Mouse (Mus musculus): ENCODE measurements around the gene Vmp1. TPM values are rescaled to one million over a fixed set of nuclear protein-coding genes. Genes with fewer than 3 reads are reported as not detected.

Gene Vmp1
- total RNA-seq, 2 experiments from 2014 or later: 162 to 170 TPM

DNA sequence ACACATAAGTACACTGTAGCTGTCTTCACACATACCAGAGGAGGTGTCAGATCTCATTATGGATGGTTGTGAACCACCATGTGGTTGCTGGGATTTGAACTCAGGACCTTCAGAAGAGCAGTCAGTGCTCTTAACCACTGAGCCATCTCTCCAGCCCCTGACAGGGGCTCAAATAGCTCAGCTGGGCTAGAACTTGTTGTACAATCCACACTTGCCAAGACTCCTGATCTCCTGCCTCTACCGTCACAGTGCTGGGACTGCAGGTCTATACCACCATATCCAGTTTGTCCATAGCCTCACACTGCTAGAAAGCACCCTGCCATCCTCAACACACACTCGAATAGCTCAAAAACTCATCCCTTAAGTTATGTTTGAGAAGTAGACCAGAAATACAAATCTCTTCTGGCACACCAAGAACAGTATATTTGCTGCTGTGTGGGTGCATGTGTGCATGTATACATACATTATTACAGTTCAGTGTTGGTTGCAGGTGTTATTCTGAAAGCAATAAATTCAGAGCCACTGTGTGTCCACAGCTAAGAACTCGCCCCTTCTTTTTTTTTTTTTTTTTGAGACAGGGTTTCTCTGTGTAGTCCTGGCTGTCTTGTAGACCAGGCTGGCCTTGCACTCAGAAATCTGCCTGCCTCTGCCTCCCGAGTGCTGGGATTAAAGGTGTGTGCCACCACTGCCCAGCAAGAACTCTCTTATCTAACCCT lies 94.9 kb downstream of the Vmp1 start:
- no peak for ATAC-seq (replicated peaks; ENCODE audit: low FRiP score, poor library complexity, severe bottlenecking)

- no peak for ATAC-seq (replicated peaks; ENCODE audit: low FRiP score, poor library complexity, severe bottlenecking)
Observed at GRCm38 (mm10) chr11:86587830-86588229, 95.8 kb downstream of the Vmp1 start.

DNA sequence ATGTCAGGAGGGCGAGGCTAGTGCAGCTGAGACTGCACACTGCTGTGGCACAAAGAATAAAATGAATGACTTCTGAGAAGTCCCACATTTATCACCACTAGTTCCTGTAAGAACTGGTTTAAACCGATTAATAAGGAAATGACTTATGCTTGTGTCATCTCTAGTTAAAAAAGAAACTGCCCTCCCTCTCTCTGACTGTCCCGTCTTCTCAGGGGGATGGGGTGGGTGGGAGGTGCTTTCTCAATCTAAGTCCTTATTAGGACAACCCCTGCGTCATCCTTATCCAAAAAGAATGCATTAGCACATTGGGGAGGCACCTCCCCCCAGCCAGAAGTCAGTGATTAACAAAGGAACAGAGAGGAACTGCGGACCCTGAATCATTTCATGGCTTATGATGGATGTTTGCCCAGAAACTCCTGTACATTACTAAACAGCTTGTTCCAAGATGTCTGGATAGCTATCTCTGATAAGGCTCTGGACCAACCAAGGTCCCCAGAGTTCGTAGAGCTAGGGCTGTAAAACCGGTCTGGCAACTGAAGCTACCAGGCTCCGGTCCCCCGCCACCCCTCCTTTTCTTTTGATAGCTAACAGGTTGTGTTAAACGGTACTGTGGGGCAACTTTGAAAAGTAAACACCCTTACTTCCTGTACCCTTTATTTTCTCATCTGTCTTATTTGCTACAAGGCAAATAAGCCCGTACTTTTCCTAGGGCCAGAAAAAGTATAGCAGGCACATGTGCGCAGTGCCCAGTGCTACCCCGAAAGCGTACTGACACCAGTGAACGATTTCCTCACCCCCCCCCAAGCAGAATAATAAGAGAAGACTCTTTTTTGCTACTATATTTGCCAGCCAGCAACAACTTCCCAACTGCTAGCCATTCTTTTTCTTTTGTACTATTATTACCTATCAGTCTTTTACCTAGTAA lies 96.5 kb downstream of the Vmp1 start:
- peak; percentile 44 for ATAC-seq (replicated peaks; ENCODE audit: low FRiP score, poor library complexity, severe bottlenecking)

GRCm38 (mm10) chr11:86586177-86586867 lies 97.3 kb downstream of the Vmp1 start:
- ATAC-seq (replicated peaks; ENCODE audit: low FRiP score, poor library complexity, severe bottlenecking): peak; percentile 42; the same call in 1 of the 2 replicates

DNA sequence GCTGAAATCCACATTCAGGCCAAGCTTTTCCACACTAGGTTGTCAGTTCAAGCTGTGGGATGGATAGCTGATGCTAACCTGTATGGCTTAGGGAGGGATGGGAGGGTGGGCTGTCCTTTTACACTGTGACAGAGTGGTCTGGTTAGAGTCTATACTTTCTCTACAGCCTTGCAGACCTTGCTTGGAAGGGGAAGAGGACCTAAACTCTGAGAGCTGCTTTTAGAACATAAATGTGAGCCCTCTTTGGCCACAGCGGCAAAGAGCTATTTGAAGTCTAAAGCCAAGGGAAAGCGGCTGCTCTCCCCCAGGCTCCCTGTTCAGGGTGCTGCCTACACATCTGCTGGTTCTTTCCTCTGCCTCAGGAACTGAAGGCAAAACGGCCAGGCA lies 98.0 kb downstream of the Vmp1 start:
- ATAC-seq (replicated peaks; ENCODE audit: low FRiP score, poor library complexity, severe bottlenecking): no peak

GRCm38 (mm10) chr11:86584898-86585597 lies 98.6 kb downstream of the Vmp1 start:
- ATAC-seq (replicated peaks; ENCODE audit: low FRiP score, poor library complexity, severe bottlenecking): no peak

- no peak for ATAC-seq (replicated peaks; ENCODE audit: low FRiP score, poor library complexity, severe bottlenecking)
Observed at GRCm38 (mm10) chr11:86583990-86584897, 99.4 kb downstream of the Vmp1 start.

DNA sequence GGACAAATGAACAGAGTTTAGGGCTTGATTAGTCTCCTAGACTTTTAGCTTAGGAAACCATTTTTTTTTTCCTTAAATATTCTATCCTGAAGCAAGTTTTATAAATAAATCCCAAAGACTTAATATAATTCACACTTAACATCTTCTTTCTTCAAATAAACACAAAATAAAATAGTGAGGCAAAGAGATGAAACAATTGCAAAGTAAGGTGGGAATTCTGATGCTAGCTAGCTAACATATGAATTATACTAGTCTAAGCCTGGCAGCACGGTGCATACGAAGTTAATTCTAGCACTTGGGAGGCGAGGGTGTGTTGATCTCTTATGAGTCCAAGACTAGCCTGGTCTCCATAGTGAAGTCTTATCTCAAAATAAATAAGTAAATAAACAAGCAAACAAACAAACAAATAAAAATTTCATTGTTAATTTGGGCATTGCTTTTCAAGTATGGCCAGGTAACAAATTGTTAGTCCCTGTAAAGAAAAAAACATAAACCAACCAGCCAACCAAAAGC lies 100.3 kb downstream of the Vmp1 start:
- ATAC-seq (replicated peaks; ENCODE audit: low FRiP score, poor library complexity, severe bottlenecking): no peak

GRCm38 (mm10) chr11:86582543-86583260 lies 100.9 kb downstream of the Vmp1 start:
- no peak for ATAC-seq (replicated peaks; ENCODE audit: low FRiP score, poor library complexity, severe bottlenecking)

GRCm38 (mm10) chr11:86581943-86582542 lies 101.6 kb downstream of the Vmp1 start:
- 0 out of 2 replicates have a peak, but pooled peaks have one; percentile 38 for ATAC-seq (replicated peaks; ENCODE audit: low FRiP score, poor library complexity, severe bottlenecking)

DNA sequence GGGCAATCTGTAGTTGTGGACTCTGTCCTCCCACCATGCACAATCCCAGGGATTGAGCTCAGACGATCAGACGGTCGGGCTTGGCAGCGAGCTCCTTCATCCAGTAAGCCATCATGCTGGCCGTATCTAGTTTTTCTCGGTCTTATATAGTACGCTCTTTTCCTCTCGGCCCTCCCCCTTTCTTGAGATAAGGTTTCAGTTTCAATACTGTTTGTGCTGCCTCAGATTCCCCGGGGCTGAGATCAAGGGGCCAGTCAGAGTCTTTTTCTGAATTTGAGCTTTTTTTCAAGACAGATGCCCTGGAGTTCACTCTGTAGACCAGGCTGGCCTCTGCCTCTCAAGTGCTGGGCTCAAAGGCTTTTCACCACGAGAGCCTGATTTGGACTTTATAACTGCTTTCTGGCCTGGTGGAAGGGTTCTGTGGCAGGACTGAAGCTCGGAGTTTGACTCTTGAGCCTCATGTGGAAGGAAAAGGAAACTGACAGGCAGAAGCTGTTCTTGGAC lies 102.3 kb downstream of the Vmp1 start:
- peak; percentile 83 for ATAC-seq (replicated peaks; ENCODE audit: low FRiP score, poor library complexity, severe bottlenecking)

- no peak for ATAC-seq (replicated peaks; ENCODE audit: low FRiP score, poor library complexity, severe bottlenecking)
Observed at GRCm38 (mm10) chr11:86580319-86581113, 103.1 kb downstream of the Vmp1 start.

DNA sequence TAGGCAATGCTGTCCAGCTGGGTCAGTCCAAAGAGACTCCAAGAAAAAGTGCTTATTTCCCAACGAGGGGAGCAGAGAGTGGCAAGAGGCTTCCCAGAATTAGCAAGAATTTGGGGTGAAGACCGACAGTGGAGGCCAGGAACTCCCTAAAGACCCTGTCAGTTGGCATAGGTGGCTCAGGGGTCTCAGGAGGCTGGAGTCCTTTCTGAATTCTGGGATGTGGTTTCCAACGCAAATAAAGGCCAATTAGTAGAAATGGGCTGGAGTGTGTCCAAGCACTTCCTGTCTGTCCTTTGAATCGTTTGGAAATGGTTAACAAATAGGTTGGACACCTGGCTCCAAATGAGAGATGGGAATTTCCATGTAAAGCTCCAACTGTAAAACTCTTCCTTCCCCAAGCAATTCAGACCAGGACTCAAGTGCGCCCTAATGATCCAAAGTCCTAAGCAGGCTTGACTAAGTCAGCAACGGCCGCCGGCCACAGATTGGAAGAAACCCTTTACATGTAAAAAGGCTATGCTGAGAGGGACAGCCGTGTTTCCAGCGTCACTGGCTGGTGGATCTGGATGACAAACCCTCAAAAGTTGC lies 103.8 kb downstream of the Vmp1 start:
- no peak for ATAC-seq (replicated peaks; ENCODE audit: low FRiP score, poor library complexity, severe bottlenecking)

DNA sequence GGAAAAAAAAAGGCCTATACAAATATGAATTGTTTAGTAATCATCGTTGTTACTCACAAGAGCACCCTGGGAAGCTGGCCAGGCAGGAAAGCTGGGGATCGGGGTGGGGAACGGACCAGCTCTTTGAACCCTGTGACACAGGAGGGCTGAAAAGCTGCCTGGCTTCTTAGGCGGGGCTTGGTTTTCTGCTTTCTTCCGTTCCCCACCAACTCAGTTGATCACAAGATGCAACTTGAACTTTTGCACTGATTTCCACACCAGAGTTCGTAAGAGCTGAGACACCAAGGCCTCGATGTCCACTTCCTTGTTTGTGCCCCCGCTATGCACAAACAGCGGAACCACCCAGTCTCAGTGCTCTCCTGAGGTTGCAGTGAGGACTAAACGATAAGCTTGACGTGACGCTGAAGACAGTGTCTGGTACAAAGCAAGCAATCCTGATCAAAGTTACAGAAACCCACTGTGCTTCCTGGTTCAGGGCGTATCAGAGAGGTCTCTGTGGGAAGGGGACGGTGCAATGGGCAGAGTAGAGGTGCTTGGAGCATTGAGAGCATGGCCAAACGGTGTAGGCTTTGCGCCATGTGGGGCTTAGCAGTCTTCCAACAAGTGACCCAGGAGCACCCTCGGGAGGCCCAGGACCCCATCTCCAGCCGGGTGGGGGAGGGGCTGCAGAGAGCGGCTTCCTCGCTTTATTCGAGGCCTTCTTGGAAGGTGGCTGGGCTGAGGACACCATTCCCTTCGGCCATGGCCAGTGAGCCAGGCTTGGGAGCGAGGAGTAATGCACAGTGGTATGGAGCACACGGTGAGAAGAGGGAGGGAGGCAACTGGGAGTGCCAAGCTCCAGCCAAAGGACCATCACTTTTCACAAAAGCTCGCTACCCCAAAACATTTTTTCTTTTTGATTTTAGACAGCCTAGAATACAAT lies 104.6 kb downstream of the Vmp1 start:
- ATAC-seq (replicated peaks; ENCODE audit: low FRiP score, poor library complexity, severe bottlenecking): no peak

DNA sequence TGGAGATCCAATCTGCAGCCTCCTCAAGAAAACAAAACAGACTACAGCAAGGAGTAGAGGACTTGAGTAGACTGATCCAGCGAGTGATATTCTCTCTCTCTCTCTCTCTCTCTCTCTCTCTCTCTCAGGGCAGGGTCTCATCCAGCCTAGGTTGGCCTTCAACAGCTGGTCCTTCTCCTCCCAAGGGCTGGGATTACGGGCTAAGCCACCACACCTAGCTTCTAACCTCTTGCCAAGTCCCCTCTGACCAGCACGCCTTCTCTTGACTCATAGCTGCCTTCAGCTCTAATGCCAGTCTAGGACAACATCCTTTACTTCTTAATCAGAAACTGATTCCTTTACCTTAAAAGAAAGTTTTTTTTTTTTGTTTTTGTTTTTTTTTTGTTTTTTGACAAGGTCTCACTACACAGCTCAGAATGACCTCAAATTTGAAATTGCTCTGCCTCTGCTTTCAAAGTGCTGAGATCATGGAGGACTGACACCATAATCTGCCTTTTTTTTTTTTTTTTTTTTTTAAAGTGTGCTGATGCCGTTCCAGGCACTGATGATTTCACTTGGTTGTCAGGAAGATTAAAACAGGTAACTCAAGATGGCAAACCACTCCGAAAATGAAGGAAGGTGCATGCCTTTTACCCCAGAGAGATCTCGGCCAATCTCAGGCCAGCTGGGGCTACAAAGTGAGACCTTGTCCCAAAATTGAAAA lies 105.4 kb downstream of the Vmp1 start:
- no peak for ATAC-seq (replicated peaks; ENCODE audit: low FRiP score, poor library complexity, severe bottlenecking)
